Mouse (Mus musculus) hindbrain, embryonic 12.5 days (tissue): ENCODE measurements around the gene Cyp4a12b. TPM values are rescaled to one million over a fixed set of nuclear protein-coding genes. Genes with fewer than 3 reads are reported as not detected.
"Not testable (repeated sequence)": the region's sequence is repeated elsewhere in the genome, so short reads cannot be mapped to it uniquely, and the experiment has no call there.

Experiments used
- ATAC-seq: fragments of 200-750 bp; cut with Nextera tagmentation; 2 replicates; pipeline ENCODE4 v1.8.0; 2017; ENCODE audit warnings: moderate TSS enrichment; ENCODE audit not compliant: low FRiP score
- H3K27ac ChIP-seq: fragments of 300-500 bp; sonication (generic); 2 replicates; pipeline ENCODE4 v1.5.1; 2016; ENCODE audit warnings: mild to moderate bottlenecking
- H3K27me3 ChIP-seq: fragments of 300-500 bp; sonication (generic); 2 replicates; pipeline ENCODE4 v1.6.1; 2016; ENCODE audit warnings: mild to moderate bottlenecking
- H3K36me3 ChIP-seq: fragments of 300-500 bp; sonication (generic); 2 replicates; pipeline ENCODE4 v1.6.1; 2016; ENCODE audit warnings: mild to moderate bottlenecking
- H3K4me1 ChIP-seq: fragments of 300-500 bp; sonication (generic); 2 replicates; pipeline ENCODE4 v1.6.1; 2016
- H3K4me2 ChIP-seq: fragments of 300-500 bp; sonication (generic); replicated peaks from 2 replicates; pipeline ENCODE4 v1.6.1; 2016; ENCODE audit warnings: mild to moderate bottlenecking
- H3K4me3 ChIP-seq: fragments of 300-500 bp; sonication (generic); 2 replicates; pipeline ENCODE4 v1.5.1; 2016; ENCODE audit warnings: mild to moderate bottlenecking
- H3K9ac ChIP-seq: fragments of 300-500 bp; sonication (generic); 2 replicates; pipeline ENCODE4 v1.6.1; 2016; ENCODE audit warnings: mild to moderate bottlenecking, moderate library complexity
- H3K9me3 ChIP-seq: fragments of 300-500 bp; sonication (generic); replicated peaks from 2 replicates; pipeline ENCODE4 v1.6.1; 2016; ENCODE audit warnings: mild to moderate bottlenecking
- WGBS: fragments of 180-500 bp; shearing (Covaris S2); methylation state at CpG from one replicate; pipeline ENCODE4 v1.1.7; 2016; 5-methylcytosine and 5-hydroxymethylcytosine counted together
- polyA plus RNA-seq: library from polyadenylated mRNA; unstranded; fragments of >200 nt; fragmentation: Nextera tagmentation; extraction: Ambion mirVana; gene quantifications from 2 replicates; pipeline ENCODE4 v1.2.1, GENCODE M21; 2016

Gene Cyp4a12b
- polyA plus RNA-seq = not detected in 2 replicates

GRCm38 (mm10) chr4:115411324-115411723 is at the start of gene Cyp4a12b:
TSS of gene Cyp4a12b (plus strand) at chr4:115411624.
- not testable (repeated sequence) for H3K27ac ChIP-seq, ATAC-seq, H3K4me2 ChIP-seq, H3K4me1 ChIP-seq, H3K9me3 ChIP-seq, H3K9ac ChIP-seq, H3K4me3 ChIP-seq, H3K27me3 ChIP-seq, H3K36me3 ChIP-seq

GRCm38 (mm10) chr4:115365624-115366023 is 45.8 kb upstream of the Cyp4a12b start:
- H3K4me1 ChIP-seq, H3K4me3 ChIP-seq, H3K27me3 ChIP-seq, H3K4me2 ChIP-seq, H3K36me3 ChIP-seq, H3K27ac ChIP-seq, ATAC-seq, H3K9ac ChIP-seq, H3K9me3 ChIP-seq: not testable (repeated sequence)
- WGBS = 78% methylated on average over 3 of the region's 3 CpGs

- H3K9me3 ChIP-seq, H3K4me3 ChIP-seq, H3K27ac ChIP-seq, ATAC-seq, H3K27me3 ChIP-seq, H3K9ac ChIP-seq, H3K36me3 ChIP-seq, H3K4me1 ChIP-seq, H3K4me2 ChIP-seq: not testable (repeated sequence)
Observed at GRCm38 (mm10) chr4:115368067-115368466, 43.4 kb upstream of the Cyp4a12b start.

GRCm38 (mm10) chr4:115396256-115396655 is 15.2 kb upstream of the Cyp4a12b start:
- H3K4me1 ChIP-seq, H3K36me3 ChIP-seq, H3K27me3 ChIP-seq, H3K4me3 ChIP-seq, H3K27ac ChIP-seq, H3K9ac ChIP-seq, H3K9me3 ChIP-seq, H3K4me2 ChIP-seq, ATAC-seq: not testable (repeated sequence)
- 79% methylated on average over 2 of the region's 2 CpGs for WGBS

GRCm38 (mm10) chr4:115396950-115397349 is 14.5 kb upstream of the Cyp4a12b start:
- H3K27ac ChIP-seq, ATAC-seq, H3K36me3 ChIP-seq, H3K27me3 ChIP-seq, H3K4me3 ChIP-seq, H3K9ac ChIP-seq, H3K9me3 ChIP-seq, H3K4me1 ChIP-seq, H3K4me2 ChIP-seq: not testable (repeated sequence)

GRCm38 (mm10) chr4:115450577-115451137 is 39.2 kb downstream of the Cyp4a12b start:
- 85% methylated on average over 3 of the region's 3 CpGs for WGBS

GRCm38 (mm10) chr4:115452304-115452703 is 40.9 kb downstream of the Cyp4a12b start, which contains the start of gene Cyp4a30b:
TSS of gene Cyp4a30b (plus strand) at chr4:115452604.
- Histone ChIP-seq H3K4me1 (no peaks in the 10 kb centered on the region), H3K36me3 (no peaks in the 10 kb centered on the region), H3K4me2 (no peak within 1 kb of the TSS), H3K4me3 (no peak within 1 kb of the TSS), H3K9me3 (no peaks in the 10 kb centered on the region), H3K9ac (no peak within 1 kb of the TSS), H3K27me3 (no peaks in the 10 kb centered on the region), H3K27ac (no peak within 1 kb of the TSS)
- ATAC-seq = no peak
- 82% methylated on average over 3 of the region's 3 CpGs for WGBS

More at GRCm38 (mm10) chr4:115450577-115451137, 39.2 kb downstream of the Cyp4a12b start:
- ATAC-seq = no peak
- Histone ChIP-seq H3K9ac (no peak overlapping the region), H3K4me2 (no peak overlapping the region), H3K4me1 (no peaks in the 10 kb centered on the region), H3K9me3 (no peaks in the 10 kb centered on the region), H3K27me3 (no peaks in the 10 kb centered on the region), H3K27ac (no peak overlapping the region), H3K36me3 (no peaks in the 10 kb centered on the region), H3K4me3 (no peak overlapping the region)

- H3K27ac ChIP-seq, H3K9me3 ChIP-seq, ATAC-seq, H3K4me3 ChIP-seq, H3K36me3 ChIP-seq, H3K27me3 ChIP-seq, H3K9ac ChIP-seq, H3K4me1 ChIP-seq, H3K4me2 ChIP-seq: not testable (repeated sequence)
- WGBS = 81% methylated on average over 3 of the region's 3 CpGs
Observed at GRCm38 (mm10) chr4:115473585-115473984, 62.2 kb downstream of the Cyp4a12b start.

GRCm38 (mm10) chr4:115476051-115476450 is 64.6 kb downstream of the Cyp4a12b start:
- not testable (repeated sequence) for H3K4me1 ChIP-seq, ATAC-seq, H3K27ac ChIP-seq, H3K27me3 ChIP-seq, H3K9me3 ChIP-seq, H3K36me3 ChIP-seq, H3K4me2 ChIP-seq, H3K9ac ChIP-seq, H3K4me3 ChIP-seq

- Histone ChIP-seq H3K4me1 (no peaks in the 10 kb centered on the region), H3K36me3 (no peaks in the 10 kb centered on the region), H3K27ac (no peak overlapping the region), H3K9ac (no peak overlapping the region), H3K4me2 (no peak overlapping the region), H3K27me3 (no peaks in the 10 kb centered on the region), H3K4me3 (no peak overlapping the region), H3K9me3 (no peaks in the 10 kb centered on the region)
- ATAC-seq = no peak
- 72% methylated on average over 6 of the region's 6 CpGs for WGBS
Observed at GRCm38 (mm10) chr4:115481006-115481652, 69.7 kb downstream of the Cyp4a12b start.

Other genes with a start within 250 kb of the Cyp4a12b start
- gene Cyp4a29, start 169.5 kb upstream of the Cyp4a12b start, polyA plus RNA-seq = not detected in 2 replicates
- not detected in 2 replicates for gene Cyp4a12a, start 112.6 kb upstream of the Cyp4a12b start, polyA plus RNA-seq
- gene Cyp4a30b, start 41.0 kb downstream of the Cyp4a12b start, polyA plus RNA-seq = not detected in 2 replicates
- 0.09 TPM in 1 of 2 replicates, not detected in the other for gene Cyp4a14, start 84.5 kb downstream of the Cyp4a12b start, polyA plus RNA-seq
- gene Cyp4a10, start 106.6 kb downstream of the Cyp4a12b start, polyA plus RNA-seq = not detected in 2 replicates
- not detected in 2 replicates for gene Cyp4a31, start 152.0 kb downstream of the Cyp4a12b start, polyA plus RNA-seq
- gene Cyp4a32, start 189.3 kb downstream of the Cyp4a12b start, polyA plus RNA-seq = not detected in 2 replicates
- gene Cyp4b1, start 236.1 kb downstream of the Cyp4a12b start, polyA plus RNA-seq = 0.12 and 0.36 TPM in 2 replicates